Mouse (Mus musculus): ENCODE data around the gene Hist1h2af.

The Hist1h2af gene

GRCm38 (mm10) chr13:23533560-23534367 is at the start of gene Hist1h2af:
Gene Hist1h2af, plus strand, starts transcription at chr13:23533906.
- peak; percentile 98 for DNase-seq (ENCODE audit: extremely low read depth, low read depth)

- no peak for DNase-seq (ENCODE audit: extremely low read depth, low read depth)
These were observed 48.4 kb upstream of the Hist1h2af start for GRCm38 (mm10) chr13:23485271-23485670.

- peak; percentile 82 for DNase-seq (ENCODE audit: extremely low read depth, low read depth)
These were observed 45.0 kb upstream of the Hist1h2af start, which contains the start of gene Btn2a2 for GRCm38 (mm10) chr13:23488400-23489322. Gene Btn2a2, minus strand, starts transcription at chr13:23488857.

GRCm38 (mm10) chr13:23490863-23491262 is 42.8 kb upstream of the Hist1h2af start:
- DNase-seq (ENCODE audit: extremely low read depth, low read depth) = no peak

GRCm38 (mm10) chr13:23491263-23491662 is 42.4 kb upstream of the Hist1h2af start:
- no peak for DNase-seq (ENCODE audit: extremely low read depth, low read depth)

GRCm38 (mm10) chr13:23491990-23492389 is 41.7 kb upstream of the Hist1h2af start:
- DNase-seq (ENCODE audit: extremely low read depth, low read depth) = no peak

- no peak for DNase-seq (ENCODE audit: extremely low read depth, low read depth)
These were observed 38.2 kb upstream of the Hist1h2af start for GRCm38 (mm10) chr13:23495526-23495925.

GRCm38 (mm10) chr13:23497656-23498321 is 35.9 kb upstream of the Hist1h2af start:
- peak; percentile 77 for DNase-seq (ENCODE audit: extremely low read depth, low read depth)

- DNase-seq (ENCODE audit: extremely low read depth, low read depth) = no peak
These were observed 35.1 kb upstream of the Hist1h2af start for GRCm38 (mm10) chr13:23498653-23499052.

GRCm38 (mm10) chr13:23499943-23500342 is 33.8 kb upstream of the Hist1h2af start:
- DNase-seq (ENCODE audit: extremely low read depth, low read depth) = no peak

GRCm38 (mm10) chr13:23500424-23501200 is 33.1 kb upstream of the Hist1h2af start:
- no peak for DNase-seq (ENCODE audit: extremely low read depth, low read depth)

- DNase-seq (ENCODE audit: extremely low read depth, low read depth) = no peak
These were observed 32.2 kb upstream of the Hist1h2af start for GRCm38 (mm10) chr13:23501511-23501910.

GRCm38 (mm10) chr13:23502031-23502567 is 31.6 kb upstream of the Hist1h2af start:
- no peak for DNase-seq (ENCODE audit: extremely low read depth, low read depth)

GRCm38 (mm10) chr13:23502916-23503315 is 30.8 kb upstream of the Hist1h2af start:
- no peak for DNase-seq (ENCODE audit: extremely low read depth, low read depth)

GRCm38 (mm10) chr13:23503797-23504196 is 29.9 kb upstream of the Hist1h2af start:
- DNase-seq (ENCODE audit: extremely low read depth, low read depth) = no peak

GRCm38 (mm10) chr13:23505662-23506345 is 27.9 kb upstream of the Hist1h2af start:
- DNase-seq (ENCODE audit: extremely low read depth, low read depth) = no peak

GRCm38 (mm10) chr13:23506351-23506750 is 27.4 kb upstream of the Hist1h2af start:
- no peak for DNase-seq (ENCODE audit: extremely low read depth, low read depth)

GRCm38 (mm10) chr13:23506819-23507515 is 26.7 kb upstream of the Hist1h2af start:
- DNase-seq (ENCODE audit: extremely low read depth, low read depth) = no peak

- DNase-seq (ENCODE audit: extremely low read depth, low read depth) = no peak
These were observed 23.6 kb upstream of the Hist1h2af start for GRCm38 (mm10) chr13:23510127-23510526.

Data from MEL-GATA-1-ER (cell line).